In the genomic region with DNA sequence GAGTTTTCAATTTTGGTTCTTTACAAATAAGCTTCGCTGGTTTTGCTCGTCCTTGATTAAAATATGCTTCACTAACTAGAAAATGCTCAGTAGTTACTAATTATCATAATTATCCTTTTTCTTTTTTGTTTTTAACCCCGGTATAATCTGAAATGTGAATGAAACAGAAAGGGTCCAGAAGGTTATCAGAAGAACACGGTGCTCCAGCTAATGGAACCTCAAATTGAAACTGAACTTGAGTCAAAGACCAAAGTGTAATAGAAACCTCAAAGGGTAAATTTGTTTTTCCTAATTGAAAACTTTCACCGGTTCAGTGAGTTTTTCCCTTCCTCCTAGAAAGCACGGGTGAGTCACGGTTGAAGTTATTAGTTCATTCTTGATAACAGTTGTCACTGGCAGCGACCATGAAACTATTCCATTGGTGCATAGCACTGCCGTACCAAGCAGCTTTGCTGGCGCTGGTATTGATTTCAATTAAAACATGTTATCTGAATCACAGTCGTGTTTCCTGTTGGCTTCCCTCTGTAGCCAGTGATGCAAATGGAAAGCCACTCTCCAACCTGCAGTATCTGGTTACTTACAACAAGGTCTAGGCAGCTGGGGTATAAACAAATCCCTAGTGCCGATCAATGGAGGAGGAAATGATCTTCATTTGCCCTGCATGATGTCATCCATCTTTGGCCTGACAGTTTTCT, we compare ENCODE assay signal across 8 mouse cellular contexts.
DNase-seq lines count a peak whose midpoint lies in the region; ATAC-seq and TF ChIP-seq lines count a peak whose summit lies in the region.

No protein-coding gene starts in this region.

- H3K27ac ChIP-seq in liver, adult 2 months (replicated peaks; ENCODE audit: insufficient read depth, low read depth, low read length), result peak overlapping the region; percentile 95
- no peak overlapping the region for H3K27ac ChIP-seq in liver, embryonic 11.5 days (ENCODE audit: low read depth, low read length)
- no peak overlapping the region for H3K27ac ChIP-seq in forebrain, postnatal 0 days (ENCODE audit: low read depth, low read length)
- peak overlapping the region; percentile 58; the same call in 1 of the 2 replicates for H3K27ac ChIP-seq in limb, embryonic 10.5 days

- intact Hi-C loops in heart, postnatal 25 days (cut with DNase I), result no loop called here

- no peaks in the 10 kb centered on the region for H3K79me2 ChIP-seq in liver, adult 2 months (ENCODE audit: control insufficient read depth, insufficient read depth, low read length)

- H3K27me3 ChIP-seq in liver, adult 2 months (ENCODE audit: control insufficient read depth, insufficient read depth, low read length), result no peaks in the 10 kb centered on the region
- no peaks in the 10 kb centered on the region for H3K27me3 ChIP-seq in liver, embryonic 11.5 days (replicated peaks; ENCODE audit: control insufficient read depth, insufficient read depth, low read length)
- H3K27me3 ChIP-seq in forebrain, postnatal 0 days (ENCODE audit: insufficient read depth, low read length), result no peaks in the 10 kb centered on the region
- H3K27me3 ChIP-seq in limb, embryonic 10.5 days (ENCODE audit: low read depth, poor library complexity, severe bottlenecking), result no peaks in the 10 kb centered on the region

- TF ChIP-seq POLR2A in liver, adult 2 months (IDR thresholded peaks at IDR 0.05; ENCODE audit: extremely low read depth, insufficient read depth, low read length), result no peak

- WGBS in liver, adult 2 months, result 20% methylated on average over 12 of the region's 12 CpGs
- 72% methylated on average over 12 of the region's 12 CpGs for WGBS in liver, embryonic 11.5 days
- WGBS in forebrain, postnatal 0 days, result 37% methylated on average over 12 of the region's 12 CpGs
- 76% methylated on average over 12 of the region's 12 CpGs for WGBS in limb, embryonic 10.5 days

- H3K4me2 ChIP-seq in liver, embryonic 11.5 days, result no peak overlapping the region
- H3K4me2 ChIP-seq in forebrain, postnatal 0 days (ENCODE audit: low read depth), result no peak overlapping the region

- no peak for TF ChIP-seq CTCF in liver, adult 2 months (IDR thresholded peaks at IDR 0.05; ENCODE audit: low read depth, low read length)
- no peak for TF ChIP-seq CTCF in forebrain, postnatal 0 days (IDR thresholded peaks at IDR 0.05; ENCODE audit: low read depth)

- no peak for ATAC-seq in liver, embryonic 11.5 days (replicated peaks; ENCODE audit: low FRiP score)
- peak; percentile 78 for ATAC-seq in forebrain, postnatal 0 days

- H3K4me3 ChIP-seq in liver, adult 2 months (ENCODE audit: insufficient read depth, low read depth, low read length), result no peak overlapping the region
- no peak overlapping the region for H3K4me3 ChIP-seq in liver, embryonic 11.5 days (ENCODE audit: low read depth, low read length)
- H3K4me3 ChIP-seq in forebrain, postnatal 0 days (ENCODE audit: low read depth, low read length), result no peak overlapping the region
- no peak overlapping the region for H3K4me3 ChIP-seq in limb, embryonic 10.5 days

- H3K36me3 ChIP-seq in liver, adult 2 months (ENCODE audit: control insufficient read depth, insufficient read depth, low read length), result no peaks in the 10 kb centered on the region
- H3K36me3 ChIP-seq in liver, embryonic 11.5 days (ENCODE audit: control insufficient read depth, insufficient read depth, low read length), result no peaks in the 10 kb centered on the region
- no peaks in the 10 kb centered on the region for H3K36me3 ChIP-seq in forebrain, postnatal 0 days (ENCODE audit: insufficient read depth)
- H3K36me3 ChIP-seq in limb, embryonic 10.5 days, result no peaks in the 10 kb centered on the region

- H3K9me3 ChIP-seq in liver, embryonic 11.5 days (ENCODE audit: control insufficient read depth, low read length), result no peaks in the 10 kb centered on the region
- no peaks in the 10 kb centered on the region for H3K9me3 ChIP-seq in forebrain, postnatal 0 days (ENCODE audit: low read length)
- peaks cover 2% of the 10 kb centered on the region; the same call in 1 of the 2 replicates for H3K9me3 ChIP-seq in limb, embryonic 10.5 days (replicated peaks)

- peaks cover 15% of the 10 kb centered on the region for H3K4me1 ChIP-seq in liver, adult 2 months (ENCODE audit: control insufficient read depth, insufficient read depth, low read length)
- H3K4me1 ChIP-seq in liver, embryonic 11.5 days (replicated peaks; ENCODE audit: control insufficient read depth, insufficient read depth, low read length), result no peaks in the 10 kb centered on the region; the same call in 1 of the 2 replicates
- no peaks in the 10 kb centered on the region for H3K4me1 ChIP-seq in forebrain, postnatal 0 days (ENCODE audit: insufficient read depth)
- peaks cover 27% of the 10 kb centered on the region for H3K4me1 ChIP-seq in limb, embryonic 10.5 days

- H3K9ac ChIP-seq in liver, adult 2 months (ENCODE audit: low read depth, low read length), result 0 out of 2 replicates have a peak overlapping the region, but pooled peaks have one; percentile 23
- no peak overlapping the region for H3K9ac ChIP-seq in liver, embryonic 11.5 days (ENCODE audit: low read depth, low read length)
- no peak overlapping the region for H3K9ac ChIP-seq in forebrain, postnatal 0 days

- peak; percentile 99 for DNase-seq in liver, adult 2 months (ENCODE audit: extremely low read depth, low read depth, low spot score)
- DNase-seq in liver, embryonic 11.5 days (ENCODE audit: low spot score), result no peak
- DNase-seq in adrenal gland, postnatal 10 days, result peak; percentile 54
- DNase-seq in forebrain, postnatal 0 days, result peak; percentile 52
- DNase-seq in limb, embryonic 10.5 days (ENCODE audit: low spot score), result no peak
- no peak for DNase-seq in gastrocnemius, adult 8-10 months (ENCODE audit: low spot score in 2 of 2)
- DNase-seq in cerebellum, adult 9-11 months, result no peak
- DNase-seq in heart, postnatal 25 days (ENCODE audit: low spot score), result no peak

Comparison
In these comparisons a context has a peak if more than half of its experiments do, and no peak if none do; other contexts are left out.
1. DNase-seq: peak in liver, adult 2 months (single experiment), adrenal gland, postnatal 10 days (single experiment) and forebrain, postnatal 0 days (single experiment); none in liver, embryonic 11.5 days (single experiment), limb, embryonic 10.5 days (single experiment), gastrocnemius, adult 8-10 months (0 of 2), cerebellum, adult 9-11 months (single experiment) and heart, postnatal 25 days (single experiment).
2. H3K27ac ChIP-seq: peak in liver, adult 2 months (single experiment) and limb, embryonic 10.5 days (single experiment); none in liver, embryonic 11.5 days (single experiment) and forebrain, postnatal 0 days (single experiment).